Mouse (Mus musculus): ENCODE data around the gene Cntnap5a. TPM values are rescaled to one million over a fixed set of nuclear protein-coding genes. Genes with fewer than 3 reads are reported as not detected.

Gene Cntnap5a
- polyA plus RNA-seq, 1 experiment from 2014 or later, result 4.5 TPM

DNA sequence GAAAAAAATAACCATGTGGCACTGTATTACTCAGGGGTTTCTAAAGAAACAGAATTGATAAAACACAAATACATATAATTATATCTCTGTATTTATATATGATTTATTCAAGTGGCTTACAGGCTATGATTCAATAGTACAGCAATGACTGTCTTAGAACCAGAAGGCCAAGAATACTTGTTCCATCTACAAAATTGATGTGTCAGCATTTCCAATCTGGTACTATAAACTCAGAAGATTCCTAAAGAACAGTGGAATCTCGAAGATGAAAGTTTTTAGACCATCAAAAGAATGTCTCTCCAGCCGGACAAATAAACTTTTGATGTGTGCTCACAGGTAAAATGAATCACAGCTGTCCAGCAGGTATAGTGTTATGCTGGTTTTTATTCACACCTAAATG lies 331.2 kb downstream of the Cntnap5a start:
- Histone ChIP-seq H3K9ac (ENCODE audit: low read depth, low read length) (no peak overlapping the region), H3K4me1 (ENCODE audit: control insufficient read depth, insufficient read depth, low read depth, low read length) (no peaks in the 10 kb centered on the region), H3K27ac (ENCODE audit: low read depth, low read length) (no peak overlapping the region), H3K36me3 (ENCODE audit: control insufficient read depth, insufficient read depth, low read length) (no peaks in the 10 kb centered on the region), H3K4me2 (ENCODE audit: low read length) (no peak overlapping the region), H3K9me3 (ENCODE audit: control insufficient read depth, low read length) (no peaks in the 10 kb centered on the region), H3K4me3 (ENCODE audit: low read length) (no peak overlapping the region), H3K27me3 (replicated peaks; ENCODE audit: control insufficient read depth, insufficient read depth, low read length) (no peaks in the 10 kb centered on the region)
- WGBS, result 81% methylated on average over 2 of the region's 2 CpGs
- no peak for ATAC-seq

DNA sequence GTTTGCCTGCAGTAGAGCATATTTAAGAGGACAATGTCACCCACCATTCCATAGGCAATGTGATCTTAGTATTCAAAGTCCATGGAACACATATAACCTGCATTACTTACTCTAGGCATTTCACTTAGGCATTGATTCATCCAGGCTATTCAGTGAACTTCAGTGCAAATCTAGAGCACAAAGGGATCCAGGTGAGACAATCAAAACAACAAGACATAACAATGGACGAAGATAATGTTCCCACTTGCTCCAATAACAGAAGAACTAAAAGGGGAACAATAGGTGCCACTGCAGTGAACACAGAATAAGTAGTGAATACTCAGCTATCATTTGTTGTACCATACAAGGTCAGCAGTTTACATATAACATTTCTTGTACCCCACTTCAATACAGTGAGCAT lies 345.1 kb downstream of the Cntnap5a start:
- ATAC-seq, result no peak
- no peaks in the 10 kb centered on the region for H3K9me3 ChIP-seq (ENCODE audit: control insufficient read depth, low read length)
- 87% methylated on average over 1 of the region's 1 CpGs for WGBS

DNA sequence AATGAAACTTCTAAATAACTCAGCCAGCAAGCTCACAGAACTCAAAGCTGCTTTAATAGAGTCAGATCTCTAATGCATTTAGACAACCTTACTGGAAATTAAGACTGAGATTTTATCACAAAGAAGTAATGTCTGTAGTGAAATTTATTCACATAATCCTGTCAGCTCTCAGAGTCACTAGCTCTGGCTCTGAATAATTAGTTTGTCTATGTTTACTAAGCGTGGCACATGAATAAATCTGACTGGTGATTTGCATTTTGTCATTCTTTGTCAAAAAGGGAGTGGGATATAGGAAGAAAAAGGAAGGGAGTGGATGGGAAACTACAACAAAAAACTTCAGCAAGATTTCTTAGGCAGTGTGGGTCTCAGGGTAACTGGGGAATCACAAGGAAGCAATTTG lies 351.3 kb downstream of the Cntnap5a start:
- H3K4me1 ChIP-seq (ENCODE audit: control insufficient read depth, insufficient read depth, low read depth, low read length), result no peaks in the 10 kb centered on the region
- no peak overlapping the region for H3K4me3 ChIP-seq (ENCODE audit: low read length)
- H3K36me3 ChIP-seq (ENCODE audit: control insufficient read depth, insufficient read depth, low read length), result no peaks in the 10 kb centered on the region
- H3K4me2 ChIP-seq (ENCODE audit: low read length), result no peak overlapping the region
- no peaks in the 10 kb centered on the region for H3K27me3 ChIP-seq (replicated peaks; ENCODE audit: control insufficient read depth, insufficient read depth, low read length)
- no peaks in the 10 kb centered on the region for H3K9me3 ChIP-seq (ENCODE audit: control insufficient read depth, low read length)
- H3K9ac ChIP-seq (ENCODE audit: low read depth, low read length), result no peak overlapping the region
- ATAC-seq, result no peak
- no peak overlapping the region for H3K27ac ChIP-seq (ENCODE audit: low read depth, low read length)
- 20% methylated on average over 1 of the region's 1 CpGs for WGBS

More for the DNA sequence above, 345.1 kb downstream of the Cntnap5a start:
- Histone ChIP-seq H3K36me3 (ENCODE audit: control insufficient read depth, insufficient read depth, low read length) (no peaks in the 10 kb centered on the region), H3K27ac (ENCODE audit: low read depth, low read length) (no peak overlapping the region), H3K4me2 (ENCODE audit: low read length) (no peak overlapping the region), H3K9ac (ENCODE audit: low read depth, low read length) (no peak overlapping the region), H3K4me1 (ENCODE audit: control insufficient read depth, insufficient read depth, low read depth, low read length) (no peaks in the 10 kb centered on the region), H3K27me3 (replicated peaks; ENCODE audit: control insufficient read depth, insufficient read depth, low read length) (no peaks in the 10 kb centered on the region), H3K4me3 (ENCODE audit: low read length) (no peak overlapping the region)

DNA sequence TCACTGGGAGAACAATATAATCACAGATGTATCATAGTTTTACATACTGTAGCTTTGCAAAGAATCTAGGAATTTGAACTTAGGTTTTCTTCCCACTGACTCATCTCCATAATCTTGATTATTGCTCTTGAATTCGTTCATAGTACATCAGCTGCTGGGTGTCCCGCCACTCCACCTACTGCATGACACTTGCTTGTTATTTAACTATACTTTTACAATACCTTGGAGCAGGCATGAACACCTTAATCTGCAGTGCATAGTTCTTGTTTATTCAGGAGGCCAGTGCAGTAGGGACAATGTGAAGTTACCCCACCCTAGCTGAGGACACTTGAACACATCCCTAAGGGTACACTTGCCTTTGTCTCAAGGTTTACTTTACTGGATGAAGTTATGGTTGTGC lies 352.3 kb downstream of the Cntnap5a start:
- H3K36me3 ChIP-seq (ENCODE audit: control insufficient read depth, insufficient read depth, low read length), result no peaks in the 10 kb centered on the region
- no peak overlapping the region for H3K27ac ChIP-seq (ENCODE audit: low read depth, low read length)
- H3K27me3 ChIP-seq (replicated peaks; ENCODE audit: control insufficient read depth, insufficient read depth, low read length), result no peaks in the 10 kb centered on the region
- no peaks in the 10 kb centered on the region for H3K4me1 ChIP-seq (ENCODE audit: control insufficient read depth, insufficient read depth, low read depth, low read length)
- H3K4me3 ChIP-seq (ENCODE audit: low read length), result no peak overlapping the region
- no peak overlapping the region for H3K4me2 ChIP-seq (ENCODE audit: low read length)
- no peaks in the 10 kb centered on the region for H3K9me3 ChIP-seq (ENCODE audit: control insufficient read depth, low read length)
- H3K9ac ChIP-seq (ENCODE audit: low read depth, low read length), result no peak overlapping the region
- WGBS, result 91% methylated on average over 2 of the region's 2 CpGs
- ATAC-seq, result no peak

DNA sequence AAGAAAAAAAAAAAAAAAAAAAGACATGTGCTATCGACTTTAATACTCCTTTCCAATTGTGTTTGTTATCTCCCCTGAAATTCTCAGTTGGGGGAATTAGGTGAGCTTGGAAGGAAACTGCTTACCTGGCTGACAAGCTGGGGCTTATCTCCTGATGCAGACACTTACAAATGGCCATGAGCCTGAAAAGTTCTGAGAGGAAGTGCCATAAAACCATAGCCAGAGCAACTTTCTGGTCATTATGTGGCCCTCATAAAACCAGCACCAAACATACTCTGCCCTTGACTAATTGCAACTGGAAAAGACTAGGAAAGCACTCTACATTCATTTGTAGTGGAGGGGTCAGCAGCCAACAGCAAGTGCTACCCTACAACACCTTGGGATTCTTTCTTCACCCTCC lies 359.5 kb downstream of the Cntnap5a start:
- H3K9ac ChIP-seq (ENCODE audit: low read depth, low read length), result no peak overlapping the region
- H3K9me3 ChIP-seq (ENCODE audit: control insufficient read depth, low read length), result no peaks in the 10 kb centered on the region
- no peak overlapping the region for H3K27ac ChIP-seq (ENCODE audit: low read depth, low read length)
- WGBS, result 68% methylated on average over 1 of the region's 1 CpGs
- H3K27me3 ChIP-seq (replicated peaks; ENCODE audit: control insufficient read depth, insufficient read depth, low read length), result no peaks in the 10 kb centered on the region
- ATAC-seq, result no peak
- H3K4me2 ChIP-seq (ENCODE audit: low read length), result no peak overlapping the region
- H3K4me3 ChIP-seq (ENCODE audit: low read length), result no peak overlapping the region
- H3K36me3 ChIP-seq (ENCODE audit: control insufficient read depth, insufficient read depth, low read length), result no peaks in the 10 kb centered on the region
- no peaks in the 10 kb centered on the region for H3K4me1 ChIP-seq (ENCODE audit: control insufficient read depth, insufficient read depth, low read depth, low read length)

DNA sequence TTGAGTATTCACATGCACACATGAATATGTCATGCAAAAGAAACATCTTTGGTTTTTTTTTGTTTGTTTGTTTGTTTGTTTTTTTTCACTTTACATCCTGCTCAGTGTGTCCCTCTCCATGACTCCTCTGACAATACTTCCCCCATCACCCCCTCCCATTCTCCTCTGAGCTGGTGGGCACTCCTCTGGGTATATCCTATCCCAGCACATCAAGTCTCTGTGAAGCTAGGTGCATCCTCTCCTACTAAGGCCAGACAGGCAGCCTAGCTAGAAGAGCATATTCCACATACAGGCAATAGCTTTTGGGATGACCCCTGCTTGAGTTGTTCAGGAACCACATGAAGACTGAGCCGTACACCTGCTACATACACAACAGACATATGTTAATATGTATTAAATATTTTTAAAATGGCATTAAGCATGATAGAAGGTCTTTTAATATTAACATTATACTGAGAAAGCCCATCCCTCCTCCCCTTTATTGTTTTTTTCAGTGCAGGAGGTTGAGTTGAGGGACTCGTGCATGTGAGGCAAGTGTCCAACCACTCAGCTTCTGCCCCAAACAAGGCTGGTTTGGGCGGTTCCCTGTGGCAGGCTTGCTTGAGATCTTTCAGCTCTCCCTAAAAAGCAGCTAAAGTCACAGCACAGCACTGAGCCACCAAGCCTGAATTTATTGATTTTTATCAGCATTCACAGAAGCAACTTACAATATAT lies 422.6 kb downstream of the Cntnap5a start:
- H3K4me3 ChIP-seq (ENCODE audit: low read length), result no peak overlapping the region
- H3K4me1 ChIP-seq (ENCODE audit: control insufficient read depth, insufficient read depth, low read depth, low read length), result no peaks in the 10 kb centered on the region
- 63% methylated on average over 3 of the region's 3 CpGs for WGBS
- no peaks in the 10 kb centered on the region for H3K27me3 ChIP-seq (replicated peaks; ENCODE audit: control insufficient read depth, insufficient read depth, low read length)
- peak; percentile 37; the same call in 1 of the 2 replicates for ATAC-seq
- H3K27ac ChIP-seq (ENCODE audit: low read depth, low read length), result no peak overlapping the region
- no peak overlapping the region for H3K4me2 ChIP-seq (ENCODE audit: low read length)
- no peaks in the 10 kb centered on the region for H3K9me3 ChIP-seq (ENCODE audit: control insufficient read depth, low read length)
- H3K36me3 ChIP-seq (ENCODE audit: control insufficient read depth, insufficient read depth, low read length), result no peaks in the 10 kb centered on the region
- no peak overlapping the region for H3K9ac ChIP-seq (ENCODE audit: low read depth, low read length)

DNA sequence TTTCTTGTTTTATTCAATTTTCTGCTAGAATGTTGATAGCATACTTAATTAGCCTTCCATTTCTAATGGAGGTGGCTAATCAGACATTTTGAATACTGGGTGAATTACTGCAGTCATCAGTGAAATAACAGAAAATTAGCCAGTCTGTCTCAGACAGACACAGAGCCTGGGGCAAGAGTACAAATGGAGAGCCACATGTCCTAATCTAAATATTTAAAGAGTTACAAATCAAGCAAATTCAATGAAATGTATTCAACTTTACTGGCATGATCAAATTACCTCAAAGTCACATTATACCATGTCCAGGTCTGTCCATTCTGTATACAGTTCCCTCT lies 423.1 kb downstream of the Cntnap5a start:
- Histone ChIP-seq H3K9me3 (ENCODE audit: control insufficient read depth, low read length) (no peaks in the 10 kb centered on the region), H3K4me2 (ENCODE audit: low read length) (no peak overlapping the region), H3K27me3 (replicated peaks; ENCODE audit: control insufficient read depth, insufficient read depth, low read length) (no peaks in the 10 kb centered on the region), H3K4me3 (ENCODE audit: low read length) (no peak overlapping the region), H3K9ac (ENCODE audit: low read depth, low read length) (no peak overlapping the region), H3K27ac (ENCODE audit: low read depth, low read length) (no peak overlapping the region), H3K4me1 (ENCODE audit: control insufficient read depth, insufficient read depth, low read depth, low read length) (no peaks in the 10 kb centered on the region), H3K36me3 (ENCODE audit: control insufficient read depth, insufficient read depth, low read length) (no peaks in the 10 kb centered on the region)
- ATAC-seq, result peak; percentile 58; the same call in 1 of the 2 replicates

DNA sequence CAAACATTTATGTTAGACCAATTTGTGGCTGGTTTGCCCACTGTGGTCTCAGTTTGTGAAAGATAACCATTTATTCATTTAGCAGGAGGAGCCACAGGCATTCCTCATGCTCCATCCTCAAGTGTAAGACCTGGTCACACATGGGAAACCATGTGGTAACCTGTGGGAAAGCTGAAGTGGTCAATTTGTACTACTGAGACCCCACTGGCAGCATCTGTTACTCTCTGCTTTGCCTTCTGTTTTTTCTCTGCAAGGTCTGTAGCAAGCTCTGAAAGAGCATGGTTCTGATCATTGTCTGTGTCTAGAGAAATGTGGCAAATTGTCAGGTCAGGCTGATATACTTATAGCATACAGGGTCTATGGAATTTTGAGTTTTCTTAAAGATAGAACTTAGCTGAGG lies 423.8 kb downstream of the Cntnap5a start:
- Histone ChIP-seq H3K36me3 (ENCODE audit: control insufficient read depth, insufficient read depth, low read length) (no peaks in the 10 kb centered on the region), H3K4me1 (ENCODE audit: control insufficient read depth, insufficient read depth, low read depth, low read length) (no peaks in the 10 kb centered on the region), H3K9me3 (ENCODE audit: control insufficient read depth, low read length) (no peaks in the 10 kb centered on the region), H3K27me3 (replicated peaks; ENCODE audit: control insufficient read depth, insufficient read depth, low read length) (no peaks in the 10 kb centered on the region), H3K4me2 (ENCODE audit: low read length) (no peak overlapping the region), H3K27ac (ENCODE audit: low read depth, low read length) (no peak overlapping the region), H3K9ac (ENCODE audit: low read depth, low read length) (no peak overlapping the region), H3K4me3 (ENCODE audit: low read length) (no peak overlapping the region)
- peak; percentile 40; the same call in 1 of the 2 replicates for ATAC-seq

DNA sequence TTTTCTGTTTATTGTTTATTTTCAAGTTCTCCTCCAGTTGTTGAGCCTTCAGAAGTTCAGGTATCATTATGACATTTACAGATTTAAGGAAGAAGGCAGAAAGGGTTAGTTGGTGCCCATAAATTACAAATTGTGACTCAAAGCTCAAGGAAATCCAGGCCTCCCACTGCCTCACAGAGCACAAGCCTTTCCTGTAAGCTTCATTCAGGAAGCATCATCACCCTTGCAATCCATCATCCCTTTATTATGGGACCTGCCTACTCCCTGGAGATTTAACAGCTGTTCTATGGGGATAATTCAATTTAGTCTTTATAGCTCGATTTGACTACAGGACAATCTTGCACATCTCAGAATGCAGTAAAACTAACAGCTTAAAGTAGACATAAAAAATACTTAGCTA lies 441.2 kb downstream of the Cntnap5a start:
- no peaks in the 10 kb centered on the region for H3K4me1 ChIP-seq (ENCODE audit: control insufficient read depth, insufficient read depth, low read depth, low read length)
- no peak overlapping the region for H3K9ac ChIP-seq (ENCODE audit: low read depth, low read length)
- no peak overlapping the region for H3K27ac ChIP-seq (ENCODE audit: low read depth, low read length)
- WGBS, result 25% methylated on average over 1 of the region's 1 CpGs
- no peaks in the 10 kb centered on the region for H3K9me3 ChIP-seq (ENCODE audit: control insufficient read depth, low read length)
- H3K36me3 ChIP-seq (ENCODE audit: control insufficient read depth, insufficient read depth, low read length), result no peaks in the 10 kb centered on the region
- H3K4me3 ChIP-seq (ENCODE audit: low read length), result no peak overlapping the region
- H3K27me3 ChIP-seq (replicated peaks; ENCODE audit: control insufficient read depth, insufficient read depth, low read length), result no peaks in the 10 kb centered on the region
- no peak for ATAC-seq
- H3K4me2 ChIP-seq (ENCODE audit: low read length), result no peak overlapping the region

DNA sequence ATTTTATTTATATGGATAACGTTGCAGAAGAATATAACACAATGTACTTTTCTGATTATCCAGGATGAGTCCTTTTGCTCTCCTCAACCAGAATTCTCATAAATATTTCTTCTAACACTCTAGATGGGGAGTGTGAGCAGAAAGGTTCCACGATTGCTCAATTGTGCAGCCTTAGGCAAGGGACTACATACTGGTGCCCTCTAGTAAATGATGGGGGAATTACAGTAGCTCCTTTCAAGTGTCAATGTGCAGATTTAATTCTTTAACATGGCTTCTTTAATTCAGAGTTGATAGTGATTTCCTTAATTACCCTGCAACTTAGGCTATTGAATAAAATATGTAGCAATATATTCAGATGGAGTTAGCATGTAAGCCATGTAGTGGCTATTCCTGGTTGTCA lies 442.5 kb downstream of the Cntnap5a start:
- H3K9me3 ChIP-seq (ENCODE audit: control insufficient read depth, low read length), result no peaks in the 10 kb centered on the region
- H3K36me3 ChIP-seq (ENCODE audit: control insufficient read depth, insufficient read depth, low read length), result no peaks in the 10 kb centered on the region
- ATAC-seq, result no peak
- no peak overlapping the region for H3K4me3 ChIP-seq (ENCODE audit: low read length)
- H3K4me1 ChIP-seq (ENCODE audit: control insufficient read depth, insufficient read depth, low read depth, low read length), result no peaks in the 10 kb centered on the region
- WGBS, result 87% methylated on average over 2 of the region's 2 CpGs
- H3K27me3 ChIP-seq (replicated peaks; ENCODE audit: control insufficient read depth, insufficient read depth, low read length), result no peaks in the 10 kb centered on the region
- H3K9ac ChIP-seq (ENCODE audit: low read depth, low read length), result no peak overlapping the region
- H3K27ac ChIP-seq (ENCODE audit: low read depth, low read length), result no peak overlapping the region
- no peak overlapping the region for H3K4me2 ChIP-seq (ENCODE audit: low read length)
